Mouse (Mus musculus): Measurements from ENCODE around the gene Lrrc28. TPM values are rescaled to one million over a fixed set of nuclear protein-coding genes. Genes with fewer than 3 reads are reported as not detected.

Gene Lrrc28
- total and polyA plus RNA-seq, 2 experiments from 2014 or later = 32.2 to 70.4 TPM

- no peak for ATAC-seq
- Histone ChIP-seq H3K36me3 (ENCODE audit: insufficient read depth) (no peaks in the 10 kb centered on the region), H3K4me1 (ENCODE audit: insufficient read depth) (peaks cover 5% of the 10 kb centered on the region; the same call in 1 of the 2 replicates), H3K27me3 (ENCODE audit: insufficient read depth, low read length) (no peaks in the 10 kb centered on the region), H3K9me3 (ENCODE audit: low read length) (no peaks in the 10 kb centered on the region), H3K9ac (no peak overlapping the region), H3K4me3 (ENCODE audit: low read depth, low read length) (no peak overlapping the region), H3K4me2 (ENCODE audit: low read depth) (no peak overlapping the region), H3K27ac (ENCODE audit: low read depth, low read length) (no peak overlapping the region)
- no peak for TF ChIP-seq CTCF (IDR thresholded peaks at IDR 0.05; ENCODE audit: low read depth)
- 87% methylated on average over 9 of the region's 9 CpGs for WGBS
- DNase-seq = no peak
Measured at GRCm38 (mm10) chr7:67515621-67516020, 129.4 kb downstream of the Lrrc28 start.

- no peaks in the 10 kb centered on the region for H3K36me3 ChIP-seq (ENCODE audit: insufficient read depth)
- ATAC-seq (no peak), DNase-seq (no peak)
- 62% methylated on average over 10 of the region's 10 CpGs for WGBS
- H3K4me3 ChIP-seq (ENCODE audit: low read depth, low read length) = no peak overlapping the region
- H3K4me2 ChIP-seq (ENCODE audit: low read depth) = no peak overlapping the region
- no peak for TF ChIP-seq CTCF (IDR thresholded peaks at IDR 0.05; ENCODE audit: low read depth)
- peaks cover 5% of the 10 kb centered on the region; the same call in 1 of the 2 replicates for H3K4me1 ChIP-seq (ENCODE audit: insufficient read depth)
- no peak overlapping the region for H3K9ac ChIP-seq
- no peak overlapping the region for H3K27ac ChIP-seq (ENCODE audit: low read depth, low read length)
- H3K9me3 ChIP-seq (ENCODE audit: low read length) = no peaks in the 10 kb centered on the region
- H3K27me3 ChIP-seq (ENCODE audit: insufficient read depth, low read length) = no peaks in the 10 kb centered on the region
Measured at GRCm38 (mm10) chr7:67514893-67515292, 130.2 kb downstream of the Lrrc28 start.

DNA sequence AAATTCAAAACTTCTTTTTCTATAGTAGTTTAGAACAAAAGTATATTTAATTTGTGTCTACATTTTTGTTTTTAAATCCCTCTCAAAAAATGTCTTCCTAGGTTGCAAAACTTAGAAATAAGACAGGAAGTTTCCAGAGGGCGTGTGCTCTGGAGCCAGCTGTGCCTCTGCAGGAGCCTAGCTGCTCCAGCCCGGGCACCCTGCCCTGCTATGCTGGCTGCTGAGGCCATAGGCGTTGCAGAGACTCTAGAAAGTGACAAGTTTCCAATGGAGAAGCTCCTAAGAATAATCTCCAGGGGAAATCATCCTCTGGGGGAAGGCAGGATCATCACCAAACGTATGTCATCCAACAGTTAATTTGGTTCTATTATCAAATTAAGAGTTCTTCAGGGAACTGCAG lies 130.7 kb downstream of the Lrrc28 start:
- no peak overlapping the region for H3K4me3 ChIP-seq (ENCODE audit: low read depth, low read length)
- ATAC-seq (no peak), DNase-seq (no peak)
- no peak overlapping the region for H3K9ac ChIP-seq
- H3K4me1 ChIP-seq (ENCODE audit: insufficient read depth) = peaks cover 5% of the 10 kb centered on the region; the same call in 1 of the 2 replicates
- H3K9me3 ChIP-seq (ENCODE audit: low read length) = no peaks in the 10 kb centered on the region
- H3K36me3 ChIP-seq (ENCODE audit: insufficient read depth) = no peaks in the 10 kb centered on the region
- WGBS = 63% methylated on average over 4 of the region's 4 CpGs
- H3K4me2 ChIP-seq (ENCODE audit: low read depth) = no peak overlapping the region
- no peaks in the 10 kb centered on the region for H3K27me3 ChIP-seq (ENCODE audit: insufficient read depth, low read length)
- no peak for TF ChIP-seq CTCF (IDR thresholded peaks at IDR 0.05; ENCODE audit: low read depth)
- H3K27ac ChIP-seq (ENCODE audit: low read depth, low read length) = no peak overlapping the region

- H3K27me3 ChIP-seq (ENCODE audit: insufficient read depth, low read length) = no peaks in the 10 kb centered on the region
- H3K9me3 ChIP-seq (ENCODE audit: low read length) = no peaks in the 10 kb centered on the region
- DNase-seq (peak; percentile 31), ATAC-seq (peak; percentile 62)
- H3K36me3 ChIP-seq (ENCODE audit: insufficient read depth) = no peaks in the 10 kb centered on the region
- no peak for TF ChIP-seq CTCF (IDR thresholded peaks at IDR 0.05; ENCODE audit: low read depth)
- H3K4me1 ChIP-seq (ENCODE audit: insufficient read depth) = peaks cover 5% of the 10 kb centered on the region; the same call in 1 of the 2 replicates
- no peak overlapping the region for H3K4me3 ChIP-seq (ENCODE audit: low read depth, low read length)
- H3K4me2 ChIP-seq (ENCODE audit: low read depth) = no peak overlapping the region
- H3K27ac ChIP-seq (ENCODE audit: low read depth, low read length) = no peak overlapping the region
- 44% methylated on average over 4 of the region's 4 CpGs for WGBS
- no peak overlapping the region for H3K9ac ChIP-seq
Measured at GRCm38 (mm10) chr7:67513656-67514055, 131.4 kb downstream of the Lrrc28 start.

DNA sequence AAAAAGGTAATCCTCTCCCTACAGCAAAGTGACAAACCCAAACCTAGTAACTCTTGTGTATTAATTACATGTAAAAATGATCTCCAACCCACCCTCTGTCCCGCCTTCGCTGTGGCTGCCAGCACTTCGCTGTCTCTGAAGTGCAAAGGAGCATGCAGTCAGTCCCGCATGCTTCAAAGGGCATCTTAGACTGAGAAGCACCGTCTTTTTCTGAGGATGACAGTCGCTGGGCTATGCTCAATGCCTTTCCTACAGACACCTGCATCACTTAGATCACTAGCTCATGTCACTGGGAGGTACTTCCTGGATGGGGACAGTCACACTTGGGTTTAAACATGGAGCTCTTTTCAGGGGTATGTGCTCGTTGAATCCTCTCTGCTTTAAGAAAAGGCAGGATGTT lies 133.5 kb downstream of the Lrrc28 start:
- no peak overlapping the region for H3K27ac ChIP-seq (ENCODE audit: low read depth, low read length)

DNA sequence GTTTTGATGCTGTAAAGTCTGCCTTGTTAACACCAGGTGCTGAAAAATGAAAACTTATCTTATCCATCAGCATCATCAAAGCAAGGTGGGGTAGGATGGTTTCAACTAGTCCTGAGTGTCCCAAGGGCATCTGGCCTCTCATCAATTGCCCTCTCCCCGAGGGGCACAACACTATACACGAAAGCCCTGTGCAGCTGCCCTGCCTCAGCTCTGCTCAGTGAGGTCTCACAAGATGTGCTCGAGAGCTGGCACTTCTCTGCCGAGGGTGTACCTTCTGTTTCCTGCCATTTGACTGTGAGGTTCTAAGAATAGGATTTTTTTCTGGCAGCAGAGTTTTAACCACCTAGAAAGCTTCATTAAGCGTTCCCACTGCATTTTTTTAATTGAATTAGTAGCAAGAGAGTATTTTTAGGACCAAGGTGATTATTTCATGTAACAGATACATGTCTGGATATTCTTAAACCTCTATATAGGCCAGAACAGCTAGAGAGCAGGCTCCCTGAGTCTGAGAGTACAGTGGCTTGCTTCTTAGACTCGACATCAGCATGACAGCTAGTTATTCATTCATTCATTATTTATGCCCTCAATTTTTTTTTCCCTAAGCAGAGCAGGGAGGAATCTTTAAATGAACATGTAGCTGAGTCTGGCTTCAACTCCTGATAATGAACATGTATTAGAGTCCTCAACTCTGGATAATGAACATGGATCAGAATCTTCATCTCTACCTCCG lies 141.6 kb downstream of the Lrrc28 start:
- Histone ChIP-seq H3K36me3 (ENCODE audit: insufficient read depth) (no peaks in the 10 kb centered on the region), H3K4me1 (ENCODE audit: insufficient read depth) (no peaks in the 10 kb centered on the region; the same call in 1 of the 2 replicates), H3K9me3 (ENCODE audit: low read length) (no peaks in the 10 kb centered on the region), H3K4me3 (ENCODE audit: low read depth, low read length) (no peak overlapping the region), H3K27ac (ENCODE audit: low read depth, low read length) (peak overlapping the region; percentile 51; the same call in 1 of the 2 replicates), H3K27me3 (ENCODE audit: insufficient read depth, low read length) (no peaks in the 10 kb centered on the region), H3K9ac (no peak overlapping the region), H3K4me2 (ENCODE audit: low read depth) (no peak overlapping the region)
- peak; percentile 55 for DNase-seq
- peak; percentile 80 for ATAC-seq
- WGBS = 37% methylated on average over 7 of the region's 7 CpGs
- TF ChIP-seq CTCF (IDR thresholded peaks at IDR 0.05; ENCODE audit: low read depth) = no peak

More for the DNA sequence above, 133.5 kb downstream of the Lrrc28 start:
- Histone ChIP-seq H3K4me3 (ENCODE audit: low read depth, low read length) (no peak overlapping the region), H3K36me3 (ENCODE audit: insufficient read depth) (no peaks in the 10 kb centered on the region), H3K27me3 (ENCODE audit: insufficient read depth, low read length) (no peaks in the 10 kb centered on the region), H3K4me1 (ENCODE audit: insufficient read depth) (peaks cover 5% of the 10 kb centered on the region; the same call in 1 of the 2 replicates), H3K9ac (no peak overlapping the region), H3K4me2 (ENCODE audit: low read depth) (no peak overlapping the region), H3K9me3 (ENCODE audit: low read length) (no peaks in the 10 kb centered on the region)
- 82% methylated on average over 7 of the region's 7 CpGs for WGBS
- DNase-seq = no peak
- ATAC-seq = no peak
- no peak for TF ChIP-seq CTCF (IDR thresholded peaks at IDR 0.05; ENCODE audit: low read depth)

DNA sequence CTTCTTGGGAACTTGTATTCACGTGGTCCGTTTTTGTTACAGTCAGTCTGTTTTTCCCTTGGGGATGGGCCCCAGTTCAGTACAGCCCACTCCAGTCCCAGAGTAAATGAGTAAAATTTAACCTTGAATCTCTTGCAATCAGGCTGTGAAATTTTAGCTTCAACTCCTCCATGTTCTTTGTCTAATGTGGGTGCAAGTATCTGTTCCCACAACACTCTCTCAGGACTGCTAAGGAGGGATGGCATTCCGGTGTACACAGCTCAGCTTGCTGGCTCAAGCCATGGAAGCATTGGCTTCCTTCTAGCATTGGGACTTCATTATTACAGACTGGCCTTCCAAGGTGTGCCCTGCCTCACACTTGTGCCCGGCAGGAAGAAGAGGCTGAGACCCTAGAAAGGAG lies 142.4 kb downstream of the Lrrc28 start:
- H3K27me3 ChIP-seq (ENCODE audit: insufficient read depth, low read length) = no peaks in the 10 kb centered on the region
- peak overlapping the region; percentile 51; the same call in 1 of the 2 replicates for H3K27ac ChIP-seq (ENCODE audit: low read depth, low read length)
- no peaks in the 10 kb centered on the region for H3K9me3 ChIP-seq (ENCODE audit: low read length)
- no peak for TF ChIP-seq CTCF (IDR thresholded peaks at IDR 0.05; ENCODE audit: low read depth)
- H3K4me3 ChIP-seq (ENCODE audit: low read depth, low read length) = no peak overlapping the region
- H3K36me3 ChIP-seq (ENCODE audit: insufficient read depth) = no peaks in the 10 kb centered on the region
- no peaks in the 10 kb centered on the region; the same call in 1 of the 2 replicates for H3K4me1 ChIP-seq (ENCODE audit: insufficient read depth)
- 71% methylated on average over 4 of the region's 4 CpGs for WGBS
- no peak overlapping the region for H3K9ac ChIP-seq
- no peak overlapping the region for H3K4me2 ChIP-seq (ENCODE audit: low read depth)
- ATAC-seq (no peak; the same call in 1 of the 2 replicates), DNase-seq (no peak)
